Mouse (Mus musculus) hindbrain, postnatal 0 days (tissue): ENCODE measurements at regions not wholly inside any gene's neighbourhood (a gene's known extent, or its start where the extent isn't known, plus 50 kb on each side); places are given as distances from the start of the nearest gene placed in this dataset.

Source experiments
- ATAC-seq: fragments of 200-750 bp; cut with Nextera tagmentation; 2 replicates; pipeline ENCODE4 v1.8.0; 2017; ENCODE audit warnings: mild to moderate bottlenecking, moderate TSS enrichment, moderate library complexity
- DNase-seq: peaks from one replicate; pipeline ENCODE4 v3.0.0-alpha.2; 2015; ENCODE audit warnings: low spot score
- H3K27ac ChIP-seq: fragments of 300-500 bp; sonication (generic); 2 replicates; pipeline ENCODE4 v1.5.1; 2014; ENCODE audit warnings: mild to moderate bottlenecking
- H3K27me3 ChIP-seq: fragments of 300-500 bp; sonication (generic); 2 replicates; pipeline ENCODE4 v1.6.1; 2014; ENCODE audit warnings: low read length, mixed read lengths; ENCODE audit not compliant: insufficient read depth
- H3K36me3 ChIP-seq: fragments of 300-500 bp; sonication (generic); 2 replicates; pipeline ENCODE4 v1.6.1; 2014; ENCODE audit warnings: low read length, mixed read lengths; ENCODE audit not compliant: insufficient read depth
- H3K4me1 ChIP-seq: fragments of 300-500 bp; sonication (generic); 2 replicates; pipeline ENCODE4 v1.6.1; 2014; ENCODE audit warnings: antibody characterized with exemption, low read length, mixed read lengths; ENCODE audit not compliant: insufficient read depth
- H3K4me2 ChIP-seq: fragments of 300-500 bp; sonication (generic); 2 replicates; pipeline ENCODE4 v1.6.1; 2014; ENCODE audit warnings: low read depth, mild to moderate bottlenecking, low read length, moderate library complexity, mixed read lengths
- H3K4me3 ChIP-seq: fragments of 300-500 bp; sonication (generic); 2 replicates; pipeline ENCODE4 v1.5.1; 2014; ENCODE audit warnings: low read length
- H3K9ac ChIP-seq: fragments of 300-500 bp; sonication (generic); replicated peaks from 2 replicates; pipeline ENCODE4 v1.6.1; 2014; ENCODE audit warnings: mild to moderate bottlenecking, low read length, moderate library complexity, mixed read lengths
- H3K9me3 ChIP-seq: fragments of 300-500 bp; sonication (generic); 2 replicates; pipeline ENCODE4 v1.6.1; 2016; ENCODE audit warnings: low read length, mixed read lengths
- CTCF ChIP-seq: IDR thresholded peaks from 2 replicates; pipeline ENCODE4 v1.5.1; 2016; ENCODE audit warnings: antibody characterized with exemption, control low read depth, low read depth
- WGBS: fragments of 180-500 bp; shearing (Covaris S2); extraction: QIAGEN DNeasy Blood & Tissue Kit; methylation state at CpG from one replicate; pipeline ENCODE4 v1.1.7; 2014; 5-methylcytosine and 5-hydroxymethylcytosine counted together

- whole genome bisulfite sequencing, result 79% methylated on average over 9 of the region's 9 CpGs
- TF ChIP-seq CTCF, result no peak
- no peak for ATAC-seq
- H3K27ac ChIP-seq, result no peak overlapping the region
- no peak for DNase-seq
- H3K27me3 ChIP-seq, result no peaks in the 10 kb centered on the region
- H3K9ac ChIP-seq, result no peak overlapping the region
- no peaks in the 10 kb centered on the region for H3K4me1 ChIP-seq
- H3K36me3 ChIP-seq, result no peaks in the 10 kb centered on the region
- no peak overlapping the region for H3K4me2 ChIP-seq
- no peak overlapping the region for H3K4me3 ChIP-seq
- peaks cover 4% of the 10 kb centered on the region; the same call in 1 of the 2 replicates for H3K9me3 ChIP-seq
Observed at GRCm38 (mm10) chr11:23114636-23115035, 107.3 kb downstream of the Fam161a start.

GRCm38 (mm10) chr11:23120533-23121210, 113.3 kb downstream of the Fam161a start:
- H3K27ac ChIP-seq, result no peak overlapping the region
- H3K4me3 ChIP-seq, result no peak overlapping the region
- no peak overlapping the region for H3K4me2 ChIP-seq
- no peaks in the 10 kb centered on the region for H3K27me3 ChIP-seq
- H3K4me1 ChIP-seq, result no peaks in the 10 kb centered on the region
- WGBS, result 89% methylated on average over 11 of the region's 11 CpGs
- ATAC-seq (no peak), DNase-seq (no peak)
- TF ChIP-seq CTCF, result no peak
- H3K9ac ChIP-seq, result no peak overlapping the region
- H3K9me3 ChIP-seq, result no peaks in the 10 kb centered on the region
- no peaks in the 10 kb centered on the region for H3K36me3 ChIP-seq

GRCm38 (mm10) chr11:23124198-23124951, 117.0 kb downstream of the Fam161a start:
- H3K9ac ChIP-seq, result peak overlapping the region; percentile 37
- H3K4me2 ChIP-seq, result peak overlapping the region; percentile 60
- WGBS, result 2% methylated on average over 23 of the region's 25 CpGs
- H3K27me3 ChIP-seq, result no peaks in the 10 kb centered on the region
- H3K27ac ChIP-seq, result no peak overlapping the region
- TF ChIP-seq CTCF, result no peak
- H3K4me1 ChIP-seq, result no peaks in the 10 kb centered on the region
- ATAC-seq, result peak; percentile 98
- DNase-seq, result peak; percentile 85
- H3K36me3 ChIP-seq, result no peaks in the 10 kb centered on the region
- H3K9me3 ChIP-seq, result no peaks in the 10 kb centered on the region
- peak overlapping the region; percentile 35 for H3K4me3 ChIP-seq

GRCm38 (mm10) chr11:23131122-23131521, 123.8 kb downstream of the Fam161a start:
- Histone ChIP-seq H3K4me3 (no peak overlapping the region), H3K27ac (no peak overlapping the region), H3K27me3 (no peaks in the 10 kb centered on the region), H3K9ac (no peak overlapping the region), H3K9me3 (no peaks in the 10 kb centered on the region), H3K4me2 (no peak overlapping the region), H3K36me3 (no peaks in the 10 kb centered on the region), H3K4me1 (no peaks in the 10 kb centered on the region)
- DNase-seq (no peak), ATAC-seq (no peak)
- 59% methylated on average over 1 of the region's 1 CpGs for WGBS
- TF ChIP-seq CTCF, result no peak

- no peak overlapping the region for H3K4me2 ChIP-seq
- H3K9me3 ChIP-seq, result no peaks in the 10 kb centered on the region
- 62% methylated on average over 1 of the region's 1 CpGs for WGBS
- TF ChIP-seq CTCF, result no peak
- ATAC-seq (no peak), DNase-seq (no peak)
- no peak overlapping the region for H3K27ac ChIP-seq
- H3K9ac ChIP-seq, result no peak overlapping the region
- H3K4me3 ChIP-seq, result no peak overlapping the region
- no peaks in the 10 kb centered on the region for H3K27me3 ChIP-seq
- no peaks in the 10 kb centered on the region for H3K4me1 ChIP-seq
- no peaks in the 10 kb centered on the region for H3K36me3 ChIP-seq
Observed at GRCm38 (mm10) chr11:23131632-23132031, 124.2 kb upstream of the Xpo1 start.

- DNase-seq (peak; percentile 69), ATAC-seq (peak; percentile 80)
- TF ChIP-seq CTCF, result no peak
- H3K4me2 ChIP-seq, result no peak overlapping the region
- no peaks in the 10 kb centered on the region for H3K36me3 ChIP-seq
- H3K27ac ChIP-seq, result peak overlapping the region; percentile 28; the same call in 1 of the 2 replicates
- WGBS, result 25% methylated on average over 6 of the region's 6 CpGs
- H3K4me1 ChIP-seq, result 0 out of 2 replicates have a peak, but pooled peaks cover 4% of the 10 kb centered on the region
- H3K9me3 ChIP-seq, result no peaks in the 10 kb centered on the region
- no peak overlapping the region for H3K9ac ChIP-seq
- H3K4me3 ChIP-seq, result no peak overlapping the region
- no peaks in the 10 kb centered on the region for H3K27me3 ChIP-seq
Observed at GRCm38 (mm10) chr11:23140429-23141099, 115.3 kb upstream of the Xpo1 start.
